Mouse (Mus musculus): Measurements from ENCODE around the gene Fsd2. TPM values are rescaled to one million over a fixed set of nuclear protein-coding genes. Genes with fewer than 3 reads are reported as not detected.

The Fsd2 gene
- polyA plus RNA-seq, 1 experiment from 2014 or later = 2.4 TPM

DNA sequence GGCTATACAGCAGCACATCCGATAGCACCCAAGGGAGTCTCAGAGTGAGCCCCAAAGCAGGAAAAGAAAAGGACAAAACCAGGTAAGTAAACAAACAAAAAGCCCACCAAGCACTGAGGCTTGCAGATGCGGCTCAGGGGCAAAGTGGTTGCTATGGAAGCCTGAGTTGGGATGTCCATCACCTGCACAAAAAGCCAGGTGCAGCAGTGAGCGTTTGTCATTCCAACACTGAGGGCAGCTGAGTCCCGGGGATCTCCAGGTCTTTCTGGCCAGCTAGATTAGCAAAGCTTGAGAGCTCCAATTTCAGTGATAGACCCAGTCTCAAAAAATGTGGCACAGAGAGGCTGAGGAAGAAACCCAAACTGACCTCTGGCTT, 8.8 kb downstream of the Fsd2 start:
- Histone ChIP-seq H3K4me2 (ENCODE audit: low read depth, low read length) (no peak overlapping the region), H3K4me3 (replicated peaks; ENCODE audit: low read length) (no peak overlapping the region), H3K27me3 (ENCODE audit: control insufficient read depth, insufficient read depth, low read length) (no peaks in the 10 kb centered on the region), H3K36me3 (ENCODE audit: control insufficient read depth, insufficient read depth, low read length) (no peaks in the 10 kb centered on the region), H3K9me3 (replicated peaks; ENCODE audit: control insufficient read depth, low read length) (no peaks in the 10 kb centered on the region), H3K27ac (ENCODE audit: low read length) (no peak overlapping the region), H3K4me1 (ENCODE audit: control insufficient read depth, insufficient read depth, low read length) (no peaks in the 10 kb centered on the region), H3K9ac (ENCODE audit: low read length) (no peak overlapping the region)
- 49% methylated on average over 4 of the region's 4 CpGs for WGBS
- ATAC-seq (ENCODE audit: insufficient read depth, low FRiP score) = no peak

DNA sequence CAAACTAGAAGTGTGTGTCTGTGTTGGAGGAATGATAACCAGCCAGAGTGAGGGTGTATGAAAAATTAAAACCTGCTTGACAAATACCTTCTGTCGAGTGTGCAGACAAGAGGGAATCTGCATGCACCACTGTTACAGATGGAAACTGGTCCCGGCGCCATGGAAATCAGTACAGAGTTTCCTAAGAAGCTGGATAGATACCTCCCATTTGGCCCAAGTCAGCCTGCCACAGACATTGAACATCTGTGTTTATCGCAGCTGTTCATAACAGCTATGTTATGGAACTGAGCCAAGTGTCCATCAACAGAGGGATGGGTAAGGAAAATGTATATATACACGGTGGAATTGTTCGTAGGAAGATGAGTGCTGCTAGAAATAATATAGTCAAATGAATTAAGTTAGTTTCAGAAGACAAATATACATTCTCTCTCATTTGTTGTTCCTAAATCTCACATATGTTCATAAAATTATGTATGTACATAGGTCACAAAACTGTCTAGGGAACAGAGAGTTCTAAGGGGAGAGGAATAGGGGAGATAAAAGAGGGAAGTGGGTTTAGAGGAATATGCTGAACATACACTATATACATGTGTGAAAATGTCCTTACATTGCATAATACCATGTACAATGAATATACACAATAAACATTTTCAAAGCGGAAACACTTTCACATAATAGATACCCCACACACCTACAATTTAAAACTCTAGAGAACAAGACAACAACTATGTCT, 9.3 kb downstream of the Fsd2 start:
- WGBS = 49% methylated on average over 7 of the region's 7 CpGs
- Histone ChIP-seq H3K9me3 (replicated peaks; ENCODE audit: control insufficient read depth, low read length) (no peaks in the 10 kb centered on the region), H3K4me1 (ENCODE audit: control insufficient read depth, insufficient read depth, low read length) (no peaks in the 10 kb centered on the region), H3K4me3 (replicated peaks; ENCODE audit: low read length) (no peak overlapping the region), H3K36me3 (ENCODE audit: control insufficient read depth, insufficient read depth, low read length) (no peaks in the 10 kb centered on the region), H3K27me3 (ENCODE audit: control insufficient read depth, insufficient read depth, low read length) (no peaks in the 10 kb centered on the region), H3K4me2 (ENCODE audit: low read depth, low read length) (no peak overlapping the region), H3K27ac (ENCODE audit: low read length) (no peak overlapping the region), H3K9ac (ENCODE audit: low read length) (no peak overlapping the region)
- ATAC-seq (ENCODE audit: insufficient read depth, low FRiP score) = no peak

DNA sequence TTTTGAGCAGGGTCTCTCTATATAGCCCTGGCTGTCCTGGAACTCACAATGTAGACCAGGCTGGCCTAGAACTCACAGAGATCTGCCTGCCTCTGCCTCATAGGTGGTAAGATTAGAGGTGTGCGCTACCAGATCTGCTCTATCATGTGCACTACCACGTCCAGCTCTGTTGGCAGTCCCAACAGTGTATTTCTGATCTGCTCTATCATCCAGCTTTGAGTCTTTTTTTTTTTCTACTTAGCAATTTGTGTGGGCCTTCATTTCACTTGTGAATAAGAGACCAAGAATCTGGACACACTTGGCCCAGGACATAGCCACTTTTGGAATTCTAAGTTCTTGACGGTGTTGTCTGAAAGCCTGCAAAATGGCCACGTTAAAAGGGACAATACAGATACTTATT, 9.9 kb downstream of the Fsd2 start:
- Histone ChIP-seq H3K36me3 (ENCODE audit: control insufficient read depth, insufficient read depth, low read length) (no peaks in the 10 kb centered on the region), H3K4me3 (replicated peaks; ENCODE audit: low read length) (no peak overlapping the region), H3K27ac (ENCODE audit: low read length) (no peak overlapping the region), H3K27me3 (ENCODE audit: control insufficient read depth, insufficient read depth, low read length) (no peaks in the 10 kb centered on the region), H3K4me2 (ENCODE audit: low read depth, low read length) (no peak overlapping the region), H3K9ac (ENCODE audit: low read length) (no peak overlapping the region), H3K9me3 (replicated peaks; ENCODE audit: control insufficient read depth, low read length) (no peaks in the 10 kb centered on the region), H3K4me1 (ENCODE audit: control insufficient read depth, insufficient read depth, low read length) (no peaks in the 10 kb centered on the region)
- WGBS = 59% methylated on average over 4 of the region's 4 CpGs
- ATAC-seq (ENCODE audit: insufficient read depth, low FRiP score) = no peak

DNA sequence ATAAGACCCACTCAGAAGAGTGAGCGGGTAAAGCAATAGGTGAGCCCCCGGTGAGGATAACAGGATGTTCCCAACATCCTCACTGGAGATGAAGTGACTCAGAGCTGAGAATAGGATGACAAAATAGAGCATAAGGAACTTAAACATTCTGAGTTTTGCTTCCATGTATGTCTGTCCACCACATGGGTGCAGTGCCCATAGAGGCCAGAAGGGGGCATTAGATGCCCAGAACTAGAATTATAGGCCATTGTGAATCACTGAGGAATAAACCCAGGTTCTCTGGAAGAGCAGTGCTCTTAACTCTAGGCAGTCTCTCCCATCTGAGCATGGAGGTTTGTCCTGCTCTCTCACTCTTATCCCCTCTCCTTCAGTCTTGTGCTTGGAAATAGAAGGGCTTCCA, 12.4 kb downstream of the Fsd2 start:
- Histone ChIP-seq H3K4me1 (ENCODE audit: control insufficient read depth, insufficient read depth, low read length) (no peaks in the 10 kb centered on the region), H3K4me3 (replicated peaks; ENCODE audit: low read length) (no peak overlapping the region)
- ATAC-seq (ENCODE audit: insufficient read depth, low FRiP score) = no peak

DNA sequence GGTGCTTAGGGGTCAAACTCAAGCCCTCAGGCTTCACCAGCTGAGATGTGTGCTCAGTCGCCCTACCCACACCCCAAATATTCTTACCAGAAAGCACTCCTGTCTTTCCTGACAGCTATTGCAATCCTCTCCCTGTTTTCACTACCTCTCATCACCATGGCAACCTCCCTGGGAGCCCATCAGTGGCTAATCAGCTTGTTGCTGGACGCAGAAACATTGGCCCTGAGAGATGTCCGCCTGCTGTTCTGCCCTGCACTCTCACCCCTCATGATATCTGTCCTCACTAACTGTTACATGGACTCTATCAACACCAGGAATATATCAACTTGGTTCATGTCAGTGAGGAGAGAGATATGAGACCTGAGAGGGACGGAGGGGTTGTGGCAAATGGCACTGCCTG, 13.2 kb downstream of the Fsd2 start:
- no peak overlapping the region for H3K4me3 ChIP-seq (replicated peaks; ENCODE audit: low read length)

More for the DNA sequence above, 12.4 kb downstream of the Fsd2 start:
- 83% methylated on average over 2 of the region's 2 CpGs for WGBS
- no peaks in the 10 kb centered on the region for H3K9me3 ChIP-seq (replicated peaks; ENCODE audit: control insufficient read depth, low read length)
- H3K27me3 ChIP-seq (ENCODE audit: control insufficient read depth, insufficient read depth, low read length) = no peaks in the 10 kb centered on the region
- no peak overlapping the region for H3K27ac ChIP-seq (ENCODE audit: low read length)
- H3K36me3 ChIP-seq (ENCODE audit: control insufficient read depth, insufficient read depth, low read length) = no peaks in the 10 kb centered on the region
- H3K9ac ChIP-seq (ENCODE audit: low read length) = no peak overlapping the region
- H3K4me2 ChIP-seq (ENCODE audit: low read depth, low read length) = no peak overlapping the region

DNA sequence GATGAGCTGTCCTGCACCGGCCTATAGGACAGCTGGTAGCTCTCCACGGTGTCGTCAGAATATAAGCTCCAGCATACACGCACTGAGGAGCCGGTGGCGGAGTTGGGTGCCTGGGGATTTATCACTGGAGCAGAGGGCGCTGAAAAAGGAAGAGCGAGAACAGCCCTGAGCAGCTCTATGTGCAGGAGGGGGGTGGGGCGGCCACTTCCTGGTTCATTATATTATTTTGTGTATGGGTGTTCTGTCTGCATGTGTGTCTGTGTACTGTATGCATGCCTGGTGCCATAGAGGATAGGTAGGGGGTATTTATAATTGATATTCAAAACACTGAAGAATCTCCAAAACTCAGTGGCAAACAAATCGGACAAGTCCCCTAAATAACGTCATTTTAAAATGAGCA, 17.9 kb downstream of the Fsd2 start:
- 58% methylated on average over 11 of the region's 11 CpGs for WGBS
- ATAC-seq (ENCODE audit: insufficient read depth, low FRiP score) = no peak

More for the DNA sequence above, 13.2 kb downstream of the Fsd2 start:
- no peak overlapping the region for H3K27ac ChIP-seq (ENCODE audit: low read length)
- no peaks in the 10 kb centered on the region for H3K36me3 ChIP-seq (ENCODE audit: control insufficient read depth, insufficient read depth, low read length)
- no peak overlapping the region for H3K4me2 ChIP-seq (ENCODE audit: low read depth, low read length)
- no peaks in the 10 kb centered on the region for H3K27me3 ChIP-seq (ENCODE audit: control insufficient read depth, insufficient read depth, low read length)
- H3K4me1 ChIP-seq (ENCODE audit: control insufficient read depth, insufficient read depth, low read length) = no peaks in the 10 kb centered on the region
- H3K9ac ChIP-seq (ENCODE audit: low read length) = no peak overlapping the region
- H3K9me3 ChIP-seq (replicated peaks; ENCODE audit: control insufficient read depth, low read length) = no peaks in the 10 kb centered on the region
- 65% methylated on average over 4 of the region's 4 CpGs for WGBS
- no peak for ATAC-seq (ENCODE audit: insufficient read depth, low FRiP score)

DNA sequence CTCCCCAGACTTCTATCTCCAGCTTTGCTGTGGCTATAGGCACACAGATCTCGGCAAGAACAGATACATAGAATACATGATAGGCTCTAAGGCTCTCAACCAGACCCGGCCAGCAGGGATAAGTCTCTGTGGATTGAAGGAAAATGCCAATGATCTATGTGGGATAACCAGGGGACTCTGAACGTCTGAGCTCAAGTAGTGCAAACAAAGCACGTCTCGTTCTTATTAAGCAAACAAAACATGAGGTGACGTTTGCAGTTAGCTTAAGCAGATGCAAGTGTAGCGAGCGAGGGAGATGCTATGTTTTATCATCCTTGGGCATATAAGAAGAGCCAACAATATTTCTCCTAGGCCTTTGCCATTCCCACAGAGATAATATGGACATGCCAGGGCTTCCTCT, 23.8 kb downstream of the Fsd2 start:
- 55% methylated on average over 8 of the region's 8 CpGs for WGBS

More for the DNA sequence above, 17.9 kb downstream of the Fsd2 start:
- Histone ChIP-seq H3K27me3 (ENCODE audit: control insufficient read depth, insufficient read depth, low read length) (no peaks in the 10 kb centered on the region), H3K36me3 (ENCODE audit: control insufficient read depth, insufficient read depth, low read length) (no peaks in the 10 kb centered on the region), H3K9me3 (replicated peaks; ENCODE audit: control insufficient read depth, low read length) (no peaks in the 10 kb centered on the region), H3K9ac (ENCODE audit: low read length) (0 out of 2 replicates have a peak overlapping the region, but pooled peaks have one; percentile 5), H3K27ac (ENCODE audit: low read length) (no peak overlapping the region), H3K4me3 (replicated peaks; ENCODE audit: low read length) (no peak overlapping the region), H3K4me2 (ENCODE audit: low read depth, low read length) (no peak overlapping the region), H3K4me1 (ENCODE audit: control insufficient read depth, insufficient read depth, low read length) (no peaks in the 10 kb centered on the region)

DNA sequence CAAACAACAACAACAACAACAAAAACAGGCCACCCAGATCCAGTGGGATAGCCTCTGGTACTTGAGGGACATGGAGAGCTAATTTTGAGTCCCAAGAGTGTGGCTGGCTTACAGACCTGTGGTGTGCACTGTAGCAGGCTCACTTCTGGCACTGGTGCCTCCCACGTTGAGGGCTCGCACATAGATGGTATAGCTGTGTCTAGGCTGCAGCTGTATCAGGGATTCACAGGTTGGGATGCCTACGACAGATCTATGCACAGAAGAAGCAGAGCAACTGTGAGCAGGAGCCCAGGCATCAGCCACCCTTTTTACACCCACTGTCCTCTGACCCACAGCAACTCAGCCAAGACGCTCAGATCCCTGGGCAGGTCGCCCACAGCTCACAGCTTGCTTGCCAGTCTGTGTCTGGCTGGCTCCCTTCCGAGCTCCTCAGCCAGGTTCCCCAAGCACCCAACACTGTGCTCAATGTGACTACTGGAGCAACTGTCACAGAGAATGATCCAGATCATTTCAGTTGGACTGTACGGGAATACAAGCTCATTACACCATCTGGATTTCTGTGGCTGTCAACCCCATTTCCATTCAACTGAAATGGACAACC, 24.7 kb downstream of the Fsd2 start:
- Histone ChIP-seq H3K27me3 (ENCODE audit: control insufficient read depth, insufficient read depth, low read length) (no peaks in the 10 kb centered on the region), H3K9me3 (replicated peaks; ENCODE audit: control insufficient read depth, low read length) (no peaks in the 10 kb centered on the region), H3K4me2 (ENCODE audit: low read depth, low read length) (no peak overlapping the region), H3K9ac (ENCODE audit: low read length) (no peak overlapping the region), H3K36me3 (ENCODE audit: control insufficient read depth, insufficient read depth, low read length) (no peaks in the 10 kb centered on the region), H3K4me3 (replicated peaks; ENCODE audit: low read length) (no peak overlapping the region), H3K4me1 (ENCODE audit: control insufficient read depth, insufficient read depth, low read length) (no peaks in the 10 kb centered on the region), H3K27ac (ENCODE audit: low read length) (no peak overlapping the region)
- ATAC-seq (ENCODE audit: insufficient read depth, low FRiP score) = no peak
- WGBS = 90% methylated on average over 7 of the region's 7 CpGs

More for the DNA sequence above, 23.8 kb downstream of the Fsd2 start:
- ATAC-seq (ENCODE audit: insufficient read depth, low FRiP score) = no peak
- Histone ChIP-seq H3K4me3 (replicated peaks; ENCODE audit: low read length) (no peak overlapping the region), H3K36me3 (ENCODE audit: control insufficient read depth, insufficient read depth, low read length) (no peaks in the 10 kb centered on the region), H3K9me3 (replicated peaks; ENCODE audit: control insufficient read depth, low read length) (no peaks in the 10 kb centered on the region), H3K4me2 (ENCODE audit: low read depth, low read length) (no peak overlapping the region), H3K27me3 (ENCODE audit: control insufficient read depth, insufficient read depth, low read length) (no peaks in the 10 kb centered on the region), H3K27ac (ENCODE audit: low read length) (no peak overlapping the region), H3K9ac (ENCODE audit: low read length) (no peak overlapping the region), H3K4me1 (ENCODE audit: control insufficient read depth, insufficient read depth, low read length) (no peaks in the 10 kb centered on the region)

DNA sequence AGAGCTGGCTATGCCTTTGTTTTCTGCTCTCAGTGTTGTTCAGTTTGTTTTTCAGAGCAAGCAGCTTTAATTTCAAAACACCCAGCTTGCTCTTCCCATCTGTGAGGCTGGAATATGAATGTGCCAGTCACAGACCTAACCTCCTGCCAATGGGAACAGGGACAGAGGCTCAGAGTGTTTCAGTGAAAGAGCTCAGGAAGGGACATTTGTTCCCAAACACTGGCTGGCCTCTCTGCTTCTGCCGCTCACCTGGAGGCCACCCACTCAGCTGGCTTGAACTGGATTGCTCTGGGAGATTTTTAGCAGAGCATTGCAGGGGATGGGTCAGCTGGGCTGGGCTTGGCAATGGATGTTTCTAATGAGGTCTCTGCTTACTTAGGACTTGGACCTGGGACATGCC, 25.7 kb downstream of the Fsd2 start:
- Histone ChIP-seq H3K4me2 (ENCODE audit: low read depth, low read length) (no peak overlapping the region), H3K4me3 (replicated peaks; ENCODE audit: low read length) (no peak overlapping the region), H3K9me3 (replicated peaks; ENCODE audit: control insufficient read depth, low read length) (no peaks in the 10 kb centered on the region), H3K27ac (ENCODE audit: low read length) (no peak overlapping the region), H3K27me3 (ENCODE audit: control insufficient read depth, insufficient read depth, low read length) (no peaks in the 10 kb centered on the region), H3K36me3 (ENCODE audit: control insufficient read depth, insufficient read depth, low read length) (no peaks in the 10 kb centered on the region), H3K4me1 (ENCODE audit: control insufficient read depth, insufficient read depth, low read length) (no peaks in the 10 kb centered on the region), H3K9ac (ENCODE audit: low read length) (no peak overlapping the region)
- 43% methylated on average over 1 of the region's 1 CpGs for WGBS
- no peak for ATAC-seq (ENCODE audit: insufficient read depth, low FRiP score)

Data from stomach, embryonic 16.5 days (tissue).